Mouse (Mus musculus) CD4-positive helper T cell, adult 2 months (primary cell): ENCODE results near the gene Magee2.
"Not testable (repeated sequence)": the region's sequence is repeated elsewhere in the genome, so short reads cannot be mapped to it uniquely, and the experiment has no call there.

Experiments used
- DNase-seq: peaks from one replicate; pipeline ENCODE4 v3.0.0-alpha.2; 2012; ENCODE audit warnings: low read depth, missing footprints, low spot score

Gene Magee2

DNA sequence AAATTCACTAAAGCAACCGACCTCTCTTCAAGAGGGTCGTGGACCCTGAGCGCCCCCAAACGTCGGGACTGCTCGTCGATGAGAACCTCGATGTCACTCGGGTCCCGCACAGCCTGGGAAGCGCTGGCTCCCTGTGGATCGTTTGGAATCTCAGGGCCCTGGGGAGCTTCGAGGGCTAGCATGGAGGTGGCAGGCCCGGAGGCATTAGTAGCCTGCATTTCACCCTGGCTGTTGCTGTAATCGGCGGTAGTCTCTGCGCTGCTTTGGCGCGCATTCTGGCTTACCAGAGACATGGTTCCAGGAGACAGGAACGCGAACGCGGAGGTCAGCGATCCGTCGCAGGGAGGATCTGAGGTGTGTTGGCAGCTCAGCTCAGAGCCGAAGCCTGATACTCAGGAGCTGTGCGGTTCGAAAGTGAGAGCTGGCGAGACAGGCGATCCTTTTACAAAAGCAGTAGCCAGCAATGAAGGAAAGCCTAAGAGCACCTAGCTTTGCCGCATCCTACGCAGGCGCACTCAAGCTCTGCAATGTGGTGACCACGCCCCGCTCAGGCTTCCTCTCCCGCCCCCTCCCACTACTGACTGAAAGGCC lies at the start of gene Magee2:
TSS of gene Magee2 (minus strand) at position 517 of the 591 bp plus-strand sequence.
- DNase-seq: peak; percentile 47

DNA sequence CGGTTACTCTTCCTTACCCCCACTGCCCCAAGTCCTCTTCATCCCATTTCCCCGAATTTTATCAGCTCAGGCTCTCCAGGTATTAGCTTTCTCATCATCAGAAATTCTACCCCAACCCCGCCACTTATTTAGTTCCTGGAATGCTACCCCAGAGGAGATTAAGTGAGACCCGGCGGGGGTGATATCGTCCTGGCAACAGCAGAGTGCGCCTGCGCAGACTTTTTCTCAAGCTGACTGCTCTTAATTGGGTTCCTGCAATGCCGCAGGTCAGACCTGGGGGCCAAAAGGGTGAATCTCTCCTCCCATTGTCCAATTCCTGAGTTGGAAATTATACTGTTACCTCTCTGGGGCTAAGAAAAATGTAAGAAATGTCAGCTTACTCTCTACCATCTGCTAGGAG lies 3.5 kb downstream of the Magee2 start:
- DNase-seq: no peak

DNA sequence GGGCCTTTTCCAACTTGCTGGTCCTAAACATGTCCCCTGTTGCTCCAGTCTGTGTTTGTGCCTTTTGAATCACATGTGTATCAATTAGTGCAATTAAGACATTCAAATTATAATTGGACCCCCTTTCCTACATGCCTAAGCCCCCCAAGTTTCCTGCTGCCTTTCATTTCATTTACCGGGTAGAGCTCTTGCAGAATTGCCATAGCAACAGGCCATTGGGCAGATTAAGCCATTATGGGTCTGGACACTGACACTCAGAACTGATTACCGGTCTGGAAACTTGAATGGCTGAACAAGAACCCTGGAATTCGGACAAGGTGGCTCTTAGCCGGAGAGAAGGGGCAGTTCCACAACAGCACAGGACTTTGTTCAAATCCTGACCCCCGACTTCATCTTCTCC lies 39.5 kb downstream of the Magee2 start:
- DNase-seq: not testable (repeated sequence)

DNA sequence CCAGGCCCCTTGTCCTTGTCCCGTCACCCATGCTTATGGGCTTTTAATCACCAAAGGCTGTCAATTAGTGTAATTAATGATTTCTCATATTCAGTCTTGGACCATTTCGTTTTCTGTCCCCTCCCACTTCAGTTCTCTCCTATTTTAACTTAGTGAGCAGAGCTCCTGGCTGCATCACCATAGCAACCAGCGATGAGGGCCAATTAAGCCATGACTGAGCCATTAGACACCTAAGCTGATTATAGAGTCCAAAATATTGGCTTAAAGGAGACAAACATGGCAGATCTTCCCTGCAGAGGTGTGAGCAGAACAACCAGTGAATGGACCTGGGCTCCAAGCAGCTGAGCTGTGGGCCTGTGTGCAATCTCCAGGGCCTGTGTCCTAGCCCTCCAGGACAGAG lies 40.1 kb downstream of the Magee2 start:
- not testable (repeated sequence) for DNase-seq

DNA sequence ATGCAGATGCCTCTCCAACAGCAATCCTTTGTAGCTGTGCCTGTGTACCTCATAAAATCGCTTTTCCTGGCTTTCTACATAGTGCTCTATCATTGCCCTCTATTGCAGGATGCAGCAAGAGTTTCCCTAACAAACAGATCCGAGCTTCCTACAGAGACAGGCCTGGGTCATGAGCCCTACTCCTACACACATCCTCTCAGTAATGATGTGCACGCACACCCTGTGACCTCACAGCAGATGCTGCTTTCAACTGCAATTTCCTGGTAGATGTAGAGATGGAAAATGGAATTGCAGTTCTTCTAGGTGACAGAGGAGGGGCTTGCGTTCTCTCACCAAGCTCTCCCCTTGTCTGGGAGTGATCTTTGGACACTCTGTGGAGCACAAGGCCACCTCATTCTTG lies 43.4 kb downstream of the Magee2 start:
- DNase-seq: not testable (repeated sequence)
